Mouse (Mus musculus): Measurements from ENCODE around the gene Gm9733.

- TF ChIP-seq POLR2A (IDR thresholded peaks at IDR 0.05; ENCODE audit: borderline replicate concordance, extremely low read depth, low read depth, low read length) = no peak
- no peak for TF ChIP-seq CTCF (IDR thresholded peaks at IDR 0.05; ENCODE audit: insufficient read depth, low read length)
These were observed 2.6 kb downstream of the Gm9733 start for GRCm38 (mm10) chr3:15329549-15329948.

All from lung, adult 2 months (tissue).